ENCODE assay signal across 30 mouse cellular contexts in genomic region chr17:44633607-44634415, GRCm38 (mm10).
DNase-seq lines count a peak whose midpoint lies in the region; ATAC-seq and TF ChIP-seq lines count a peak whose summit lies in the region.
"Had no signal": no experiment of that assay in that cellular context is flagged by ENCODE, and none has a peak within 500 bp of the region (broad histone marks: within the 10 kb centered on the region; RNA-seq: fewer than 3 reads in every experiment).

No protein-coding gene starts in this region.

- peak; percentile 26 for ATAC-seq in CD4-positive, CD25-positive, alpha-beta regulatory T cell, adult 4 months
- ATAC-seq in embryonic facial prominence, embryonic 15.5 days (ENCODE audit: insufficient number of reproducible peaks, low FRiP score, low TSS enrichment, low read depth), result 0 out of 2 replicates have a peak, but pooled peaks have one; percentile 11
- no peak for ATAC-seq in hindbrain, embryonic 16.5 days
- ATAC-seq: forebrain, embryonic 13.5 days; intestine, embryonic 15.5 days; liver, embryonic 12.5 days; liver, postnatal 0 days; midbrain, embryonic 16.5 days had no signal

- WGBS in embryonic facial prominence, embryonic 15.5 days, result 66% methylated on average over 14 of the region's 14 CpGs
- WGBS in hindbrain, embryonic 16.5 days, result 85% methylated on average over 14 of the region's 14 CpGs

- no peaks in the 10 kb centered on the region for H3K27me3 ChIP-seq in embryonic facial prominence, embryonic 15.5 days
- no peaks in the 10 kb centered on the region for H3K27me3 ChIP-seq in hindbrain, embryonic 16.5 days (replicated peaks; ENCODE audit: control insufficient read depth, insufficient read depth, low read length)
- H3K27me3 ChIP-seq: forebrain, embryonic 13.5 days; heart, embryonic 12.5 days; hindbrain, embryonic 15.5 days; intestine, embryonic 15.5 days; liver, embryonic 12.5 days; neural tube, embryonic 12.5 days had no signal

- DNase-seq in layer of hippocampus, adult 2 months (ENCODE audit: low spot score in 2 of 2), result no peak
- no peak for DNase-seq in layer of hippocampus, postnatal 14 days (ENCODE audit: low spot score in 2 of 2)
- peak; percentile 38 for DNase-seq in CD4-positive helper T cell, adult 2 months (ENCODE audit: low read depth, low spot score)
- no peak for DNase-seq in yolk sac, embryonic 10.5 days (ENCODE audit: low spot score)
- no peak for DNase-seq in heart, postnatal 10 days
- DNase-seq: adrenal gland, postnatal 10 days; B cell, adult 2 months; cerebellum, adult 11-12 months; cerebellum, adult 9-11 months; gastrocnemius, postnatal 25 days; heart, adult 18-20 months; kidney, adult 2 months; layer of hippocampus, adult 9-11 months; liver, postnatal 0 days; lung, postnatal 36 days had no signal

- H3K27ac ChIP-seq in layer of hippocampus, adult 2 months, result peak overlapping the region; percentile 48; the same call in 1 of the 2 replicates
- H3K27ac ChIP-seq in embryonic facial prominence, embryonic 15.5 days (replicated peaks), result no peak overlapping the region
- H3K27ac ChIP-seq in hindbrain, embryonic 16.5 days (ENCODE audit: low read depth, low read length), result no peak overlapping the region
- H3K27ac ChIP-seq: forebrain, embryonic 13.5 days; hindbrain, embryonic 10.5 days; hindbrain, embryonic 15.5 days; intestine, embryonic 15.5 days; kidney, postnatal 0 days; limb, embryonic 13.5 days; liver, embryonic 12.5 days; neural tube, embryonic 12.5 days had no signal

- no peaks in the 10 kb centered on the region for H3K4me1 ChIP-seq in embryonic facial prominence, embryonic 15.5 days
- peaks cover 6% of the 10 kb centered on the region; the same call in 1 of the 2 replicates for H3K4me1 ChIP-seq in hindbrain, embryonic 16.5 days (ENCODE audit: control insufficient read depth, insufficient read depth, low read depth, low read length)
- H3K4me1 ChIP-seq: hindbrain, embryonic 15.5 days; intestine, embryonic 15.5 days; neural tube, embryonic 12.5 days had no signal

- no peaks in the 10 kb centered on the region for H3K9me3 ChIP-seq in embryonic facial prominence, embryonic 15.5 days (replicated peaks)
- no peaks in the 10 kb centered on the region for H3K9me3 ChIP-seq in hindbrain, embryonic 16.5 days (ENCODE audit: control insufficient read depth, low read length)
- H3K9me3 ChIP-seq: forebrain, embryonic 13.5 days; heart, embryonic 12.5 days; hindbrain, embryonic 10.5 days; hindbrain, embryonic 15.5 days; intestine, embryonic 15.5 days; limb, embryonic 13.5 days; liver, embryonic 12.5 days; neural tube, embryonic 12.5 days had no signal

- H3K9ac ChIP-seq in embryonic facial prominence, embryonic 15.5 days, result no peak overlapping the region
- H3K9ac ChIP-seq in hindbrain, embryonic 16.5 days (ENCODE audit: low read depth, low read length), result no peak overlapping the region
- H3K9ac ChIP-seq: forebrain, embryonic 13.5 days; heart, embryonic 12.5 days; hindbrain, embryonic 15.5 days; intestine, embryonic 15.5 days; limb, embryonic 13.5 days; liver, embryonic 12.5 days; liver, postnatal 0 days; neural tube, embryonic 12.5 days had no signal

- H3K4me3 ChIP-seq in layer of hippocampus, adult 2 months, result no peak overlapping the region
- no peak overlapping the region for H3K4me3 ChIP-seq in embryonic facial prominence, embryonic 15.5 days (replicated peaks)
- no peak overlapping the region for H3K4me3 ChIP-seq in hindbrain, embryonic 16.5 days (ENCODE audit: low read length)
- H3K4me3 ChIP-seq: forebrain, embryonic 13.5 days; heart, embryonic 12.5 days; hindbrain, embryonic 10.5 days; hindbrain, embryonic 15.5 days; intestine, embryonic 15.5 days; limb, embryonic 13.5 days; liver, embryonic 12.5 days; myocyte; neural tube, embryonic 12.5 days had no signal

- 0 out of 2 replicates have a peak, but pooled peaks cover 5% of the 10 kb centered on the region for H3K36me3 ChIP-seq in embryonic facial prominence, embryonic 15.5 days
- H3K36me3 ChIP-seq in hindbrain, embryonic 16.5 days (ENCODE audit: control insufficient read depth, insufficient read depth, low read length), result no peaks in the 10 kb centered on the region
- H3K36me3 ChIP-seq: G1E; heart, embryonic 12.5 days; hindbrain, embryonic 10.5 days; hindbrain, embryonic 15.5 days; intestine, embryonic 15.5 days; limb, embryonic 13.5 days; liver, embryonic 12.5 days; neural tube, embryonic 12.5 days had no signal

- H3K4me2 ChIP-seq in embryonic facial prominence, embryonic 15.5 days (replicated peaks), result no peak overlapping the region
- no peak overlapping the region for H3K4me2 ChIP-seq in hindbrain, embryonic 16.5 days (ENCODE audit: low read length)
- H3K4me2 ChIP-seq: forebrain, embryonic 13.5 days; heart, embryonic 12.5 days; hindbrain, embryonic 15.5 days; intestine, embryonic 15.5 days; limb, embryonic 13.5 days; liver, embryonic 12.5 days; neural tube, embryonic 12.5 days had no signal

- intact Hi-C loops in heart, postnatal 10 days (cut with DNase I), result no loop called here

- no peak for TF ChIP-seq CTCF in layer of hippocampus, adult 2 months (conservative IDR thresholded peaks at IDR 0.05)
